Mouse (Mus musculus): ENCODE data around the gene Krtap22-2.
"Not testable (repeated sequence)": the region's sequence is repeated elsewhere in the genome, so short reads cannot be mapped to it uniquely, and the experiment has no call there.

The Krtap22-2 gene

GRCm38 (mm10) chr16:89010659-89011058 lies at the start of gene Krtap22-2:
Gene Krtap22-2, minus strand, starts transcription at chr16:89010759.
- CTCF ChIA-PET = no interaction called here

- CTCF ChIA-PET = no interaction called here
These were observed 37.2 kb upstream of the Krtap22-2 start, which contains the start of gene Krtap6-5 for GRCm38 (mm10) chr16:89047783-89048182. Gene Krtap6-5, minus strand, starts transcription at chr16:89047883.

GRCm38 (mm10) chr16:89041372-89041771 lies 30.8 kb upstream of the Krtap22-2 start, which contains the start of gene Gm10228:
Gene Gm10228, minus strand, starts transcription at chr16:89041472.
- CTCF ChIA-PET = not testable (repeated sequence)

GRCm38 (mm10) chr16:89031399-89031798 lies 20.8 kb upstream of the Krtap22-2 start, which contains the start of gene Krtap6-1:
Gene Krtap6-1, plus strand, starts transcription at chr16:89031699.
- CTCF ChIA-PET = not testable (repeated sequence)

GRCm38 (mm10) chr16:89014984-89015383 lies 4.4 kb upstream of the Krtap22-2 start, which contains the start of gene Gm10229:
Gene Gm10229, plus strand, starts transcription at chr16:89015284.
- CTCF ChIA-PET = not testable (repeated sequence)

- CTCF ChIA-PET = no interaction called here
These were observed 3.4 kb upstream of the Krtap22-2 start for GRCm38 (mm10) chr16:89013973-89014372.

GRCm38 (mm10) chr16:88962773-88963172 lies 47.8 kb downstream of the Krtap22-2 start, which contains the start of gene Krtap16-3:
Gene Krtap16-3, minus strand, starts transcription at chr16:88962873.
- CTCF ChIA-PET = no interaction called here
